Mouse (Mus musculus): ENCODE measurements around the gene Il18r1. TPM values are rescaled to one million over a fixed set of nuclear protein-coding genes. Genes with fewer than 3 reads are reported as not detected.

Gene Il18r1
- polyA plus RNA-seq, 1 experiment from 2014 or later: 0.37 TPM

DNA sequence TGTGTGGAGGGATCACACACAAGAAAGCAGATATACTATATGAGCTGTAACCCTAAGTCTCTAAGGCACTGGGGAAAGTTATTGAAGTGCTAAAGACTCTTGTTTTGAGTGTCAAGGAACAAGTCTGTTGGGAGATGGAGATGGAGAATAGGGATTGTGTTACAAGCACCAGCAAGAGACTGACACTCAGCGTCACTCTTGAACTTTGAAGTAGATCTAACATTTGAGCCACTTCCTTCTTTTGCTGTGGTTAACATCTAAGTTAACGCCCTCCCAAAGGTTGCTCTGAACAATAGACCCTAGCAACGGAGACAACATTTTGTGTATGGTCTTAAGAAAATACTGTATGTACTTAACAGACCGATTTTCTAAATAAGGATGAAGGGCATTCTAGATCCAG, 8.3 kb downstream of the Il18r1 start:
- ATAC-seq (replicated peaks; ENCODE audit: low FRiP score, low TSS enrichment, low read depth) (no peak), DNase-seq (ENCODE audit: low spot score) (no peak)
- H3K36me3 ChIP-seq (ENCODE audit: control insufficient read depth, insufficient read depth, low read length): no peaks in the 10 kb centered on the region
- no peak overlapping the region for H3K4me3 ChIP-seq (ENCODE audit: low read depth, low read length)
- H3K4me2 ChIP-seq (ENCODE audit: low read length): no peak overlapping the region
- no peak overlapping the region for H3K9ac ChIP-seq (ENCODE audit: low read length)
- 85% methylated on average over 4 of the region's 4 CpGs for WGBS
- H3K9me3 ChIP-seq (ENCODE audit: control insufficient read depth, low read length): no peaks in the 10 kb centered on the region
- no peak overlapping the region for H3K27ac ChIP-seq (ENCODE audit: low read depth)
- no peaks in the 10 kb centered on the region for H3K4me1 ChIP-seq (replicated peaks; ENCODE audit: control insufficient read depth, insufficient read depth, low read length)
- H3K27me3 ChIP-seq (replicated peaks; ENCODE audit: control insufficient read depth, insufficient read depth, low read length): no peaks in the 10 kb centered on the region

DNA sequence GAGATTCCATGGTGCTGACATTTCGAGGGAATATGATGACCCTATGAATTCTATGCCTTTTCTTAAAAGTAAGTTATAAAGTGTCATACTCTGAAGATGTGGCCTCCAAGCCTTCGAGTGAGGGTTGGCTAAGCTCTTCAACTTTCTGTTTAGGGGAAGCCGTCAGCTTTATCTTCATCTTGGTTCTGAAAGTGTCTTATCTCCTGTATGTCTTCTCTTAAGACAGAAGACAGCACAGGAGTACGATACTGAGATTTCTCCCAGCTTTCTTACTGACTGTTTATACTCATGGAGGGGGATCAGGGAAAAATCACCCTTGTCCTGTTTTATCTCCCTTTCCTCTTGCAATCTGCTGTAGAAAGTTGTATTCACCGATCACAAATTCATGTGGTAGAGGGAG, 9.0 kb downstream of the Il18r1 start:
- H3K9ac ChIP-seq (ENCODE audit: low read length): no peak overlapping the region
- no peaks in the 10 kb centered on the region for H3K27me3 ChIP-seq (replicated peaks; ENCODE audit: control insufficient read depth, insufficient read depth, low read length)
- H3K4me3 ChIP-seq (ENCODE audit: low read depth, low read length): no peak overlapping the region
- no peaks in the 10 kb centered on the region for H3K4me1 ChIP-seq (replicated peaks; ENCODE audit: control insufficient read depth, insufficient read depth, low read length)
- DNase-seq (ENCODE audit: low spot score) (no peak), ATAC-seq (replicated peaks; ENCODE audit: low FRiP score, low TSS enrichment, low read depth) (no peak)
- 68% methylated on average over 5 of the region's 5 CpGs for WGBS
- H3K9me3 ChIP-seq (ENCODE audit: control insufficient read depth, low read length): no peaks in the 10 kb centered on the region
- no peak overlapping the region for H3K27ac ChIP-seq (ENCODE audit: low read depth)
- no peak overlapping the region for H3K4me2 ChIP-seq (ENCODE audit: low read length)
- H3K36me3 ChIP-seq (ENCODE audit: control insufficient read depth, insufficient read depth, low read length): no peaks in the 10 kb centered on the region

DNA sequence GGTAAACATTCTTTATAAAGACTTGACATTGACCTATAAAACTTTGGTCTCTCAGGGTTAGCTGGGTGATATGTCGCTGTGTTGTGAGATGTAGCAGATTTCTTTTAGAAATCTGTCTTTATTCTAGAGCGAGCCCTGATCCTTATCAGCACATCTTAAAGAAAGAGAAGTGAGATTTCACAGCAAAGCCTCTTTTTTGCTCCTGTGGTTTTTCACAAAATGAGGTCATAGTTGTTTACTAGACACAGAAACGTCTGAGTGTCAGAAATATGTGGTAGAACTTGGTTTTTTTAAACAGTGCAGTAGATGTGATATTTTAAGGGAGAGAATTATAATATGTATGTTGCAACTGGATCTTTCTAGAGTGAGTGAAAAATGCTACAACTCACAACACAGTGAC, 10.3 kb downstream of the Il18r1 start:
- no peaks in the 10 kb centered on the region for H3K36me3 ChIP-seq (ENCODE audit: control insufficient read depth, insufficient read depth, low read length)
- no peaks in the 10 kb centered on the region for H3K27me3 ChIP-seq (replicated peaks; ENCODE audit: control insufficient read depth, insufficient read depth, low read length)
- no peak overlapping the region for H3K27ac ChIP-seq (ENCODE audit: low read depth)
- ATAC-seq (replicated peaks; ENCODE audit: low FRiP score, low TSS enrichment, low read depth) (no peak), DNase-seq (ENCODE audit: low spot score) (no peak)
- no peaks in the 10 kb centered on the region for H3K9me3 ChIP-seq (ENCODE audit: control insufficient read depth, low read length)
- H3K4me1 ChIP-seq (replicated peaks; ENCODE audit: control insufficient read depth, insufficient read depth, low read length): no peaks in the 10 kb centered on the region
- no peak overlapping the region for H3K9ac ChIP-seq (ENCODE audit: low read length)
- 49% methylated on average over 3 of the region's 3 CpGs for WGBS
- H3K4me2 ChIP-seq (ENCODE audit: low read length): no peak overlapping the region
- H3K4me3 ChIP-seq (ENCODE audit: low read depth, low read length): no peak overlapping the region

DNA sequence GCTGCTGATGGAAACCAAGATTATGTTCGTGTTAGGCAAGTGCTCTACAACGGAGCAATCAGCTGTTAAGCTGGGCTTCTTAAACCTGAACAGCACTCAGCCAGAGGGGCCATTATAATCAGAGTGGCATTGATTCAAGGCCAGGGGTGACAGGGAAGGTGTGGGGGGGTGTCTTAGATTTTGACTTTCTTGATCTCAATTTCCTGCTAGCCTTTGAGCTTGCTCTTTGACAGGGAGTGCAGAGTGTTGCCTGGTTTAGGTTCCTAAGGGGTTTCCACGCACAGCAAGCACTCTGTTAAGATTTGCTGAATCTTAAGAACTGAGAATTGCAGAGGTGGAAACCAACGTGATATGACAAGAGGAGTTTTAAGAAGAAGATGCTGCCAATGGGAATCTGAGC, 11.4 kb downstream of the Il18r1 start:
- Histone ChIP-seq H3K36me3 (ENCODE audit: control insufficient read depth, insufficient read depth, low read length) (no peaks in the 10 kb centered on the region), H3K9me3 (ENCODE audit: control insufficient read depth, low read length) (no peaks in the 10 kb centered on the region), H3K9ac (ENCODE audit: low read length) (no peak overlapping the region), H3K4me1 (replicated peaks; ENCODE audit: control insufficient read depth, insufficient read depth, low read length) (no peaks in the 10 kb centered on the region), H3K4me2 (ENCODE audit: low read length) (no peak overlapping the region), H3K27me3 (replicated peaks; ENCODE audit: control insufficient read depth, insufficient read depth, low read length) (no peaks in the 10 kb centered on the region), H3K4me3 (ENCODE audit: low read depth, low read length) (no peak overlapping the region), H3K27ac (ENCODE audit: low read depth) (no peak overlapping the region)
- whole genome bisulfite sequencing: 69% methylated on average over 4 of the region's 4 CpGs
- DNase-seq (ENCODE audit: low spot score) (no peak), ATAC-seq (replicated peaks; ENCODE audit: low FRiP score, low TSS enrichment, low read depth) (no peak)

DNA sequence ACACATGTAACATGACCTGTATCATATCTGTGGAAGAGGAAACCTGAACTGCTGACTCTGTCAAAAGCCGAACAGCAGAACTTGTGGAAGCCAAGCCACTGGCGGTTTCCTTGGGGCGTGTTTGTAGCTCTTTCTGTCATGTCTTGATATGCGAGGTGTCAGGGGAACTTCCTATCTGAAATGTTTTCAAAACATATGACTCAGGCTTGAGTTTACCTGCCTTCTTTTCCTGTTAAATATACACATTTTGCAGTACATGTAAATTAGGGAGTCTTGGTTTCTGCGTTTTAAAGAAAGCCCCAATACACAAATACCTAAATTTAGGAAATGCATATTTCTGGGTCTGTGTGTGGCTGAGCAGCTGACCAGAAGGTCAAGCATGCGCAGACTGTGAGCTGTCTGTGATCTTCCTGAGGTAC, 14.2 kb downstream of the Il18r1 start:
- DNase-seq (ENCODE audit: low spot score) (no peak), ATAC-seq (replicated peaks; ENCODE audit: low FRiP score, low TSS enrichment, low read depth) (no peak)
- 69% methylated on average over 6 of the region's 6 CpGs for WGBS
- H3K4me3 ChIP-seq (ENCODE audit: low read depth, low read length): no peak overlapping the region
- no peaks in the 10 kb centered on the region for H3K27me3 ChIP-seq (replicated peaks; ENCODE audit: control insufficient read depth, insufficient read depth, low read length)
- no peak overlapping the region for H3K27ac ChIP-seq (ENCODE audit: low read depth)
- no peak overlapping the region for H3K9ac ChIP-seq (ENCODE audit: low read length)
- H3K36me3 ChIP-seq (ENCODE audit: control insufficient read depth, insufficient read depth, low read length): no peaks in the 10 kb centered on the region
- H3K9me3 ChIP-seq (ENCODE audit: control insufficient read depth, low read length): no peaks in the 10 kb centered on the region
- H3K4me2 ChIP-seq (ENCODE audit: low read length): no peak overlapping the region
- no peaks in the 10 kb centered on the region for H3K4me1 ChIP-seq (replicated peaks; ENCODE audit: control insufficient read depth, insufficient read depth, low read length)

DNA sequence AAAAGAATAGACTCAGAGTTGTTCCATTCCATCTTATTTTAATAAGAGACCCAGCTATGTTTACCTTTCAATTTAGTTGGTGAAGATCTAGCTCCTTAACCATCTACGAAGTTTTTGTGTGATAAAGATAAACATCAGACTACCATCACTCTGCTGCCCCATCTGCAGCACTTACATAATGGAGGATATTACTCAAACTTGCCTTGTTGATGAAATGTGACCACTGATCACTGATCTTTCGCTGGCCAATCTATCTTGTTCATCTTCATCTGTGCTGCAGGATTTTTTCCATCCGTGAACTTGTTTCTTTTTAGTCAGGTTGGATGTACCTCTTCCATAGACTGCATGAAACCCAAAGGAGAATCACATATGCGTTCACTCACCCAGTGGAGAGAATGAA, 29.2 kb downstream of the Il18r1 start:
- ATAC-seq (replicated peaks; ENCODE audit: low FRiP score, low TSS enrichment, low read depth) (no peak), DNase-seq (ENCODE audit: low spot score) (no peak)
- 79% methylated on average over 4 of the region's 4 CpGs for WGBS
- Histone ChIP-seq H3K4me3 (ENCODE audit: low read depth, low read length) (no peak overlapping the region), H3K9ac (ENCODE audit: low read length) (no peak overlapping the region), H3K4me1 (replicated peaks; ENCODE audit: control insufficient read depth, insufficient read depth, low read length) (no peaks in the 10 kb centered on the region), H3K4me2 (ENCODE audit: low read length) (no peak overlapping the region), H3K27ac (ENCODE audit: low read depth) (no peak overlapping the region), H3K9me3 (ENCODE audit: control insufficient read depth, low read length) (no peaks in the 10 kb centered on the region), H3K36me3 (ENCODE audit: control insufficient read depth, insufficient read depth, low read length) (no peaks in the 10 kb centered on the region), H3K27me3 (replicated peaks; ENCODE audit: control insufficient read depth, insufficient read depth, low read length) (no peaks in the 10 kb centered on the region)

DNA sequence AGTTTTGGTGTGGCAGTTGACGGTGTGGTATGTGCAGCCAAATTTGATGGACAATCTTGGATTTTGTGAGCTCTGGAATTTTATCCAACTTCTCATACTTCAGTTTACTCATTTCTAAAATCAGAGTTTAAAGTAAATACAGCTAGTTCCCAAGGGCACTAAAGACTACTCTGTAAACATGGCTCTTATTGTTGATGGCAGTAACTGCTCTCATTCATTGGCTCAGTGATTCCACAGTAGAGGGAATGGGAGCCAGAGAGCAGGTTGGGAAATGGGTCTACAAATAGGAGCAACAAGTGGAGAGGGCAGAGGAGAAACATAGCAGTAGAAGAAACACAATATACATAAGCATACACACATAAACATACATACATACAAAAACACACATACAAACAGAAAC, 34.4 kb downstream of the Il18r1 start:
- H3K36me3 ChIP-seq (ENCODE audit: control insufficient read depth, insufficient read depth, low read length): no peaks in the 10 kb centered on the region
- H3K4me2 ChIP-seq (ENCODE audit: low read length): no peak overlapping the region
- no peak for ATAC-seq (replicated peaks; ENCODE audit: low FRiP score, low TSS enrichment, low read depth)
- no peaks in the 10 kb centered on the region for H3K4me1 ChIP-seq (replicated peaks; ENCODE audit: control insufficient read depth, insufficient read depth, low read length)
- no peak overlapping the region for H3K9ac ChIP-seq (ENCODE audit: low read length)
- no peaks in the 10 kb centered on the region for H3K9me3 ChIP-seq (ENCODE audit: control insufficient read depth, low read length)
- H3K4me3 ChIP-seq (ENCODE audit: low read depth, low read length): no peak overlapping the region
- DNase-seq (ENCODE audit: low spot score): no peak
- no peak overlapping the region for H3K27ac ChIP-seq (ENCODE audit: low read depth)
- H3K27me3 ChIP-seq (replicated peaks; ENCODE audit: control insufficient read depth, insufficient read depth, low read length): no peaks in the 10 kb centered on the region
- 86% methylated on average over 1 of the region's 1 CpGs for WGBS

DNA sequence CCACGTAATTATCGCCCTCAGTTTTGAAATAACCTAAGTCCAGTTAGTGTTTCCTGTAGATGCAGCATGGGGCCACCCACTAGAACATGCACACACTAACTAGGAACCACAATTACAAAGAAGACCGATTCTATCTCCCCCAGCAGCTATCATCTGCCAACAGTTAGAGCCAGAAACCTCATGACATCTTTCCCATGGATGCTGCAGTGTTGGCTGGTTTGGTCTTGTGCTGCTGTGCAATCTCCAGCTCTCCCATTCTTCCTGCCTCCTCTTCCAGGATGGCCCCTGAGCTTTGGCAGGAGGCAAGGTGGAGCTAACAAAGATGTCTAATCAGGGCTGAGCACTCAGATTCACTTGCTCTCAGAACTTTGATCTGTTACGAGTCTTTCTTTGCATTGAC, 35.8 kb downstream of the Il18r1 start:
- Histone ChIP-seq H3K9ac (ENCODE audit: low read length) (no peak overlapping the region), H3K27ac (ENCODE audit: low read depth) (no peak overlapping the region), H3K4me2 (ENCODE audit: low read length) (no peak overlapping the region), H3K9me3 (ENCODE audit: control insufficient read depth, low read length) (no peaks in the 10 kb centered on the region), H3K4me3 (ENCODE audit: low read depth, low read length) (no peak overlapping the region), H3K27me3 (replicated peaks; ENCODE audit: control insufficient read depth, insufficient read depth, low read length) (no peaks in the 10 kb centered on the region), H3K4me1 (replicated peaks; ENCODE audit: control insufficient read depth, insufficient read depth, low read length) (no peaks in the 10 kb centered on the region), H3K36me3 (ENCODE audit: control insufficient read depth, insufficient read depth, low read length) (no peaks in the 10 kb centered on the region)
- ATAC-seq (replicated peaks; ENCODE audit: low FRiP score, low TSS enrichment, low read depth): no peak
- DNase-seq (ENCODE audit: low spot score): no peak
- WGBS: 94% methylated on average over 4 of the region's 4 CpGs

DNA sequence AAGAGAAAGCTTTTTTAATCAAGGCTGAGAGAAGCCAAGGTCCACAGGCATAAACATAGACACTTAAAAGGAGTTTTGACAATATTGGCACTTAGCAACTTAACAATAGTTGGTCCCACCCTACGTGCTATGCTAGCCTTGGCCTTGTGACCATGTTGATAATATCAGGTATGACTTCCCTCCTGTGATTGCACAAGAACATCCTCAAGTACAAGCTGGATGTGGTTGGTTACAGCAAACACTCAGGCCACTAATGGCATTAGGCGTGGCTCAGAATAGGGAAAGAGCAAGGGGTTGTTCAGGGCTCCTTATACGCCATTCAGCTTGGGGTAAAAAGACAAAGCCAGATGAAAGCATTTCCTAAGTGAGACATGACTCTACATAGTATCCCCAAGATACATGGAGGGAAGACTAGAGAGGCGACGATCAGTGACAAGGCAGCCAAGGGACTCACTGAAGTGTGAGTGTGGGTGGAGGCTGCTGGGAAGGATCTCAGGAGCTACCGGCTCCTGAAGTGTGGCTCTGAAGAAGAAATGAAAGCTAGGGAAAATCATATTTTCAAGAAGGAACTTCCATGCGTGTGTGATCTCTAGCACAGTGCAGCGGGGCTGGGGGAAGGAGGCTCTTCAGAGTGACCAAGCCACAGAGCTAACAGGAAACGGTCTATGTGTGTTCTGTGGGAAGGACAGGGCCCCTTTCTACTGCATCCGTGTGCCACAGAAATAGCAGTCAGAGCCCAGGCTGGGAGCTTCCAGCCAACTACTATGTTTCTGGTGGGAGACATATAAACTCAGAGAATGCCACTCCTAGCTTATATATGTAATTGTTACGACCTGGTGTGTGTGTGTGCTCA, 36.4 kb downstream of the Il18r1 start:
- no peak overlapping the region for H3K27ac ChIP-seq (ENCODE audit: low read depth)
- ATAC-seq (replicated peaks; ENCODE audit: low FRiP score, low TSS enrichment, low read depth) (no peak), DNase-seq (ENCODE audit: low spot score) (no peak)
- WGBS: 84% methylated on average over 11 of the region's 11 CpGs
- H3K4me2 ChIP-seq (ENCODE audit: low read length): no peak overlapping the region
- H3K36me3 ChIP-seq (ENCODE audit: control insufficient read depth, insufficient read depth, low read length): no peaks in the 10 kb centered on the region
- no peak overlapping the region for H3K9ac ChIP-seq (ENCODE audit: low read length)
- H3K27me3 ChIP-seq (replicated peaks; ENCODE audit: control insufficient read depth, insufficient read depth, low read length): no peaks in the 10 kb centered on the region
- H3K9me3 ChIP-seq (ENCODE audit: control insufficient read depth, low read length): no peaks in the 10 kb centered on the region
- no peak overlapping the region for H3K4me3 ChIP-seq (ENCODE audit: low read depth, low read length)
- no peaks in the 10 kb centered on the region for H3K4me1 ChIP-seq (replicated peaks; ENCODE audit: control insufficient read depth, insufficient read depth, low read length)
